Mouse (Mus musculus): ENCODE data around the gene Map3k11. TPM values are rescaled to one million over a fixed set of nuclear protein-coding genes. Genes with fewer than 3 reads are reported as not detected.
A peak's percentile ranks its signal among the peaks of the same experiment; 100 is the strongest.

Map3k11 gene
- total and polyA plus RNA-seq, 3 experiments: 22.5 to 38.3 TPM; not detected in 1

DNA sequence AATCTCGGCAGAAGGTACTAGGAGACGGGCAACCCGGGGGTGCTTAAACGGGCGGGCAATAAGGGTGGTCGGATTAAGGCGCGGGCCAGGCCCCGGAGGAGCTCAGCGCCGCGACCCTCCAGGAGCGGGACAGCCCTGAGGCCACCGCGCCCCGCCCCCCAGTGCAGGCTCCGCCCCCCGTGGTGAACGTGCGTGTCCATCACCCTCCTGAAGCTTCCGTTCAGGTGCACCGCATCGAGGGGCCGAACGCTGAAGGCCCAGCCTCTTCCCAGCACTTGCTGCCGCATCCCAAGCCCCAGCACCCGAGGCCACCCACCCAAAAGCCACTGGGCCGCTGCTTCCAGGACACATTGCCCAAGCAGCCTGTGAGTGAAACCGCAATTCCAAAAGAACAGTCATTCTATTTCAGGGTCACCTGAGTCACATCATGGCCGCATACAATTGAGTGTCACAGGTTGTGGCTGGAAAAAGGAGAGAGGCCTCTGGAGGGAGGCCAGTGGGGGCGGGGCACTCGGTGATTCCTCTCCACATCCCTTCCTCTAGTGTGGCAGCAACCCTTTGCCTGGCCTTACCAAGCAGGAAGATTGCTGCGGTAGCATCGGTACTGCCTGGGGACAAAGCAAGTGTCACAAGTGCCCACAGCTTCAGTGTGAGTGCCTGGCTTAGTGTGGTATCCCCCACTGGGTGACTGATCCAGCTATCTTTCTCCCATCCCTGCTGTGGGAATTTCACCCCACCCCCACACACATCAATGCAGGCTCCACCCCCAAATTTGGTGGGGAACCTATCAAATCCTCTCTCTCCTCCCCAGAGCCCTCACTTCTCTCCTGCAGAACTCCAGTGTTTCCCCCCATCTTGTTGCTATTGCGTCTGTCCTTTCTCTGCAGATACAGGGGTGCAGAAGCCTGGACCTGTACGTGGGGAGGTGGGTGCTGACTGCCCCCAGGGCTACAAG, 57.5 kb downstream of the Map3k11 start:
- Histone ChIP-seq H3K9me3 (replicated peaks; ENCODE audit: insufficient read depth, low read length) (no peaks in the 10 kb centered on the region), H3K36me3 (ENCODE audit: control insufficient read depth in 1 of 2, insufficient read depth in 2 of 2, low read length in 2 of 2) (no peaks in the 10 kb centered on the region), H3K4me1 (ENCODE audit: control insufficient read depth in 1 of 2, insufficient read depth in 2 of 2, low read length in 2 of 2) (peaks cover 0 to 4% of the 10 kb centered on the region in 2 experiments; a peak in 2 of 4 replicates), H3K9ac (ENCODE audit: control insufficient read depth, low read depth, low read length, poor library complexity, severe bottlenecking) (no peak overlapping the region), H3K27me3 (ENCODE audit: control insufficient read depth in 1 of 2, insufficient read depth in 2 of 2, low read length in 2 of 2) (peaks cover 0 to 2% of the 10 kb centered on the region in 2 experiments; a peak in 1 of 4 replicates), H3K4me3 (ENCODE audit: control insufficient read depth in 1 of 2, insufficient read depth in 1 of 2, low read depth in 2 of 2, low read length in 2 of 2) (no peak overlapping the region), H3K79me2 (ENCODE audit: control insufficient read depth, insufficient read depth, low read length, poor library complexity) (no peaks in the 10 kb centered on the region), H3K27ac (ENCODE audit: control insufficient read depth, low read depth, low read length) (no peak overlapping the region)
- TF ChIP-seq NELFE (IDR thresholded peaks at IDR 0.05; ENCODE audit: low read depth, low read length) (no peak), USF2 (IDR thresholded peaks at IDR 0.05; ENCODE audit: borderline replicate concordance in 1 of 2, insufficient read depth in 1 of 2, low read depth in 1 of 2, low read length in 2 of 2) (no peak), MAZ (IDR thresholded peaks at IDR 0.05; ENCODE audit: low read depth, low read length) (no peak), ZC3H11A (IDR thresholded peaks at IDR 0.05; ENCODE audit: low read depth, low read length) (no peak), RCOR1 (IDR thresholded peaks at IDR 0.05; ENCODE audit: low read depth, low read length) (no peak), MAFK (IDR thresholded peaks at IDR 0.05; ENCODE audit: borderline replicate concordance, low read depth, low read length) (no peak), MYC (IDR thresholded peaks at IDR 0.05; ENCODE audit: low read depth, low read length) (no peak), EP300 (IDR thresholded peaks at IDR 0.05; ENCODE audit: low read depth in 1 of 2, low read length in 2 of 2) (no peak), UBTF (IDR thresholded peaks at IDR 0.05; ENCODE audit: borderline replicate concordance, insufficient read depth, low read depth, low read length) (no peak), ZKSCAN1 (IDR thresholded peaks at IDR 0.05; ENCODE audit: low read depth, low read length) (no peak), HCFC1 (IDR thresholded peaks at IDR 0.05; ENCODE audit: low read depth, low read length) (no peak), ZMIZ1 (IDR thresholded peaks at IDR 0.05; ENCODE audit: low read depth, low read length) (no peak), POLR2A (IDR thresholded peaks at IDR 0.05; ENCODE audit: control insufficient read depth in 1 of 2, insufficient read depth in 1 of 2, low read depth in 1 of 2, low read length in 2 of 2, poor library complexity in 1 of 2) (no peak), ETS1 (IDR thresholded peaks at IDR 0.05; ENCODE audit: low read depth, low read length) (no peak), USF1 (IDR thresholded peaks at IDR 0.05; ENCODE audit: low read depth, low read length) (no peak), JUND (IDR thresholded peaks at IDR 0.05; ENCODE audit: low read depth, low read length) (no peak), RAD21 (IDR thresholded peaks at IDR 0.05; ENCODE audit: low read depth, low read length) (no peak)
- DNase-seq (ENCODE audit: low read depth, low spot score): no peak

- Histone ChIP-seq H3K4me1 (ENCODE audit: control insufficient read depth in 1 of 2, insufficient read depth in 2 of 2, low read length in 2 of 2) (peaks cover 0 to 4% of the 10 kb centered on the region in 2 experiments; a peak in 2 of 4 replicates), H3K9me3 (replicated peaks; ENCODE audit: insufficient read depth, low read length) (no peaks in the 10 kb centered on the region), H3K9ac (ENCODE audit: control insufficient read depth, low read depth, low read length, poor library complexity, severe bottlenecking) (no peak overlapping the region), H3K79me2 (ENCODE audit: control insufficient read depth, insufficient read depth, low read length, poor library complexity) (no peaks in the 10 kb centered on the region), H3K36me3 (ENCODE audit: control insufficient read depth in 1 of 2, insufficient read depth in 2 of 2, low read length in 2 of 2) (no peaks in the 10 kb centered on the region), H3K27me3 (ENCODE audit: control insufficient read depth in 1 of 2, insufficient read depth in 2 of 2, low read length in 2 of 2) (peaks cover 0 to 2% of the 10 kb centered on the region in 2 experiments; a peak in 1 of 4 replicates), H3K27ac (ENCODE audit: control insufficient read depth, low read depth, low read length) (no peak overlapping the region), H3K4me3 (ENCODE audit: control insufficient read depth in 1 of 2, insufficient read depth in 1 of 2, low read depth in 2 of 2, low read length in 2 of 2) (no peak overlapping the region)
- DNase-seq (ENCODE audit: low read depth, low spot score): peak; percentile 23
- TF ChIP-seq MEF2A (IDR thresholded peaks at IDR 0.05; ENCODE audit: extremely low read depth, insufficient replicate concordance, low read depth, low read length, poor library complexity, severe bottlenecking) (no peak), RCOR1 (IDR thresholded peaks at IDR 0.05; ENCODE audit: low read depth, low read length) (no peak), ZNF384 (IDR thresholded peaks at IDR 0.05; ENCODE audit: low read depth, low read length) (no peak), ETS1 (IDR thresholded peaks at IDR 0.05; ENCODE audit: low read depth, low read length) (no peak), BHLHE40 (IDR thresholded peaks at IDR 0.05; ENCODE audit: borderline replicate concordance, low read depth, low read length) (no peak), USF2 (IDR thresholded peaks at IDR 0.05; ENCODE audit: borderline replicate concordance in 1 of 2, insufficient read depth in 1 of 2, low read depth in 1 of 2, low read length in 2 of 2) (no peak), MYC (IDR thresholded peaks at IDR 0.05; ENCODE audit: low read depth, low read length) (no peak), MAFK (IDR thresholded peaks at IDR 0.05; ENCODE audit: borderline replicate concordance, low read depth, low read length) (no peak)
Measured at GRCm38 (mm10) chr19:5746907-5747363, 58.4 kb downstream of the Map3k11 start.
